Mouse (Mus musculus): ENCODE measurements around the gene Zmat1. TPM values are rescaled to one million over a fixed set of nuclear protein-coding genes. Genes with fewer than 3 reads are reported as not detected.
A peak's percentile ranks its signal among the peaks of the same experiment; 100 is the strongest.
"Not testable (repeated sequence)": the region's sequence is repeated elsewhere in the genome, so short reads cannot be mapped to it uniquely, and the experiment has no call there.

Zmat1 gene
- polyA plus RNA-seq (2015; fragmentation: Nextera tagmentation; extraction: Ambion mirVana), result 1.7 TPM in 2 replicates

DNA sequence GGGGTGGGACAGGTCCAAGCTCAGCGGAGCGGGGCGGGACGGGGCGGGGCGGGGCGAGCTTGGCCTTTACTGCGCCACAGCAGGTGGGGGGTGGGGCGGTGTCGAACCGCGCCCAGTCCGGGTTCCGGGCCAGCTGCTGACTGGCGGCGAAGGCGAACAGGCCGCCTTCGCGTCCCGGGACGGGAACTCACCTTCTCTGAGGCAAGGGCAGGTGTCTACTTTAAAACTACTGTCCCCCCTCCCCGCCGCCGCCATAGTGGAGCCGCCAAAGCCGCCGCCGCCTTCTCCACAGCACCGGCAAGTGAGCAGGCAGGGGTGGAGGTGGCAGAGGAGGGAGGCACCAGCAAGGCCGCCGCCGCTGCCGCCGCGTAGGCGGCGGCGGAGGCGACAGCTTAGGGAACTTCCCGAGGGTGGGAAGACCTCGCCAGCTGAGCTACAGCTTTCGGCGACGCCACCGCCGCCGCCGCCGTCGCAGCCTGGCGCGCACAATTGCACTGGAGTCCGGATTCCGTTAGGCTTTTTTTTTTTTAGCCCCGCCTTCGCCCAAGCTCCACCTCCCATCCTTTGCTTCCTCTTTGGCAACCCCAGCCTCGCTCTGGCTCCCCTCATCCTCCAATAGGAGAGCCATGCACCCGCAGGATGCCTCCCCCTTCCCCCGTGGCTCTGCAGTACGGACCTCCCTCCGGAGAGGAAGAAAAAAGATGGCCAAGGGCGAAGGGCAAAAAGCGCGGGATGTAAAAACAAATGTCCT lies at the start of gene Zmat1:
Gene Zmat1 (minus strand): TSS at position 490 of the 751 bp plus-strand sequence.
- ATAC-seq, result peak; percentile 99
- H3K4me1 ChIP-seq (replicated peaks; ENCODE audit: control insufficient read depth, insufficient read depth, low read length), result no peaks in the 10 kb centered on the region
- H3K27ac ChIP-seq (ENCODE audit: low read depth, low read length), result peak within 1 kb of the TSS; percentile 94
- WGBS, result 14% methylated on average over 50 of the region's 65 CpGs
- H3K9ac ChIP-seq (ENCODE audit: low read depth, low read length), result peak within 1 kb of the TSS; percentile 81
- H3K9me3 ChIP-seq (ENCODE audit: control insufficient read depth), result no peaks in the 10 kb centered on the region
- peak within 1 kb of the TSS; percentile 57 for H3K4me2 ChIP-seq (replicated peaks; ENCODE audit: low read depth)
- peak within 1 kb of the TSS; percentile 60 for H3K4me3 ChIP-seq (ENCODE audit: low read depth, low read length)
- no peaks in the 10 kb centered on the region for H3K36me3 ChIP-seq (ENCODE audit: control insufficient read depth, insufficient read depth)
- H3K27me3 ChIP-seq (replicated peaks; ENCODE audit: control insufficient read depth, insufficient read depth, low read length), result no peaks in the 10 kb centered on the region
- no peak for TF ChIP-seq CTCF (IDR thresholded peaks at IDR 0.05; ENCODE audit: low read depth)

DNA sequence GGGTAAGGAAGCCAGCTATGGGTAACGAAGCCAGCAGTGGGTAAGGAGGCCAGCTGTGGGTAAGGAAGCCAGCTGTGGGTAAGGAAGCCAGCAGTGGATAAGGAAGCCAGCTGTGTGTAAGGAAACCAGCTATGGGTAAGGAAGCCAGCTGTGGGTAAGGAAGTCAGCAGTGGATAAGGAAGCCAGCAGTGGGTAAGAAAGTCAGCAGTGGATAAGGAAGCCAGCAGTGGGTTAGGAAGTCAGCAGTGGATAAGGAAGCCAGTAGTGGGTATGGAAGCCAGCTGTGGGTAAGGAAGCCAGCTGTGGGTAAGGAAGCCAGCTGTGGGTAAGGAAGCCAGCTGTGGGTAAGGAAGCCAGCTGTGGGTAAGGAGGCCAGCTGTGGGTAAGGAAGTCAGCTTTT lies 44.9 kb upstream of the Zmat1 start:
- 73% methylated on average over 1 of the region's 1 CpGs for WGBS
- H3K36me3 ChIP-seq (ENCODE audit: control insufficient read depth, insufficient read depth); ATAC-seq; H3K9ac ChIP-seq (ENCODE audit: low read depth, low read length); H3K27ac ChIP-seq (ENCODE audit: low read depth, low read length); H3K27me3 ChIP-seq (replicated peaks; ENCODE audit: control insufficient read depth, insufficient read depth, low read length); H3K4me3 ChIP-seq (ENCODE audit: low read depth, low read length); H3K4me2 ChIP-seq (replicated peaks; ENCODE audit: low read depth); H3K9me3 ChIP-seq (ENCODE audit: control insufficient read depth); H3K4me1 ChIP-seq (replicated peaks; ENCODE audit: control insufficient read depth, insufficient read depth, low read length): not testable (repeated sequence)

DNA sequence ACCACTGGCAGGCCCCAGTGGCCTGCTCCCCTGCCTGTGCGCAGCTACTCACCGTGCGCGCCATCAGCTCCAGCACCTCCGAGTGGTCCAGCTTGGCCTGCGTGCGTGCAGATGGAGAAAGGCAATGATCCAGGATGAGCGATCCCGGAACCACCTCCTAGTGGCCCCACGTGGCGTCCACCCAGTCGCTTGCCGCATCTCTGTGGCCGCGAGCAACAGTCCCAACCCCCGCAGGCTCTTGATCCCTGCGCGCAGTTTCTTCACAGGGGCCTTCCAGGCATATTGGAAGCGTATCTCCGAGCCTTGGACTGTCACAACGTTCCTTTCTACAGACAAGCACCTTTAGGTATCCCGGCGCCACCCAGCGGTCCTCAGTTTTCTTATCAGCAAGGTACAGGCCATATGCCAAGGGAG lies 27.0 kb upstream of the Zmat1 start:
- Histone ChIP-seq H3K9ac (ENCODE audit: low read depth, low read length) (no peak overlapping the region), H3K27ac (ENCODE audit: low read depth, low read length) (no peak overlapping the region), H3K9me3 (ENCODE audit: control insufficient read depth) (no peaks in the 10 kb centered on the region), H3K4me3 (ENCODE audit: low read depth, low read length) (no peak overlapping the region), H3K27me3 (replicated peaks; ENCODE audit: control insufficient read depth, insufficient read depth, low read length) (no peaks in the 10 kb centered on the region), H3K4me2 (replicated peaks; ENCODE audit: low read depth) (peak overlapping the region; percentile 40), H3K4me1 (replicated peaks; ENCODE audit: control insufficient read depth, insufficient read depth, low read length) (no peaks in the 10 kb centered on the region), H3K36me3 (ENCODE audit: control insufficient read depth, insufficient read depth) (no peaks in the 10 kb centered on the region)
- WGBS, result 15% methylated on average over 24 of the region's 24 CpGs
- ATAC-seq, result no peak
- TF ChIP-seq CTCF (IDR thresholded peaks at IDR 0.05; ENCODE audit: low read depth), result peak; percentile 25; the same call in 1 of the 2 replicates

DNA sequence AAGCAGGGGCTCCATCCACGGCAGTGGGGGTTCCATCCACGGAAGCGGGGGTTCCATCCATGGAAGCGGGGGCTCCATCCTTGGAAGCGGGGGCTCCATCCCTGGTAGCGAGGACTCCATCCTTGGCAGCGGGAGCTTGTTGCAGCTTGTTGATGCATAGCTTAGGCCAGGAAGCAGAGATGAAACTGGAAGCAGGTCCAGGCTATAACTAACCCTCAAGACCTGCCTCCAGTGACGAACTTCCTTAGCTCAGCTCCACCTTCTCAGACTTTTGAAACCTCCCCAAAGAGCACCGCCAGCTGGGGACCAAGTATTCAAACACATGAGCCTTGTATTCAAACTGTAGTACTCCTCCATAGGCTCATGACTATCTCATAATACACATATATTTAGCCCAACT lies 16.1 kb upstream of the Zmat1 start:
- no peak for TF ChIP-seq CTCF (IDR thresholded peaks at IDR 0.05; ENCODE audit: low read depth)
- Histone ChIP-seq H3K4me1 (replicated peaks; ENCODE audit: control insufficient read depth, insufficient read depth, low read length) (no peaks in the 10 kb centered on the region), H3K36me3 (ENCODE audit: control insufficient read depth, insufficient read depth) (no peaks in the 10 kb centered on the region), H3K27me3 (replicated peaks; ENCODE audit: control insufficient read depth, insufficient read depth, low read length) (no peaks in the 10 kb centered on the region), H3K4me3 (ENCODE audit: low read depth, low read length) (no peak overlapping the region), H3K9ac (ENCODE audit: low read depth, low read length) (no peak overlapping the region), H3K4me2 (replicated peaks; ENCODE audit: low read depth) (no peak overlapping the region), H3K9me3 (ENCODE audit: control insufficient read depth) (no peaks in the 10 kb centered on the region), H3K27ac (ENCODE audit: low read depth, low read length) (no peak overlapping the region)
- 79% methylated on average over 9 of the region's 9 CpGs for WGBS
- no peak for ATAC-seq

DNA sequence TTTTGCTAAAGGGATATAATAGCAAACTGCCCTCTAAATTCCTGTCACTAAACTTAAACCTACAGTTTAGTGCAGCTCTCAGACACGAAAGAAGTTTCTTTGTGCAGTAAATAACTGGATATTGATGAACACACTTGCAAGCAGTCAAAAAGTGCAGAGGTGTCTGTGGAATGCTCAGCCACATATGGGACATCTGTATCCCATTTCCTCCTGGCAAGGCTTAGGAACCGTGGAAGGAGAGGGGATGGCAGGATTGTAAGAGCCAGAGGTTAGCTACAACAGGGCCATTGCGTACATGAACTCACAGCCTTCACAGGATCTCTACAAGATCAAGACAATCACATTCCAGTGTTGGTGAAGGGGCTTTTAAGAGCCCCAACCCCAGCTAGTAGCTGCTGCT lies 2.4 kb upstream of the Zmat1 start:
- WGBS, result 65% methylated on average over 3 of the region's 3 CpGs
- no peaks in the 10 kb centered on the region for H3K27me3 ChIP-seq (replicated peaks; ENCODE audit: control insufficient read depth, insufficient read depth, low read length)
- ATAC-seq, result no peak
- H3K4me1 ChIP-seq (replicated peaks; ENCODE audit: control insufficient read depth, insufficient read depth, low read length), result no peaks in the 10 kb centered on the region
- H3K36me3 ChIP-seq (ENCODE audit: control insufficient read depth, insufficient read depth), result no peaks in the 10 kb centered on the region
- no peak overlapping the region for H3K9ac ChIP-seq (ENCODE audit: low read depth, low read length)
- H3K4me3 ChIP-seq (ENCODE audit: low read depth, low read length), result no peak overlapping the region
- no peak for TF ChIP-seq CTCF (IDR thresholded peaks at IDR 0.05; ENCODE audit: low read depth)
- H3K4me2 ChIP-seq (replicated peaks; ENCODE audit: low read depth), result no peak overlapping the region
- H3K9me3 ChIP-seq (ENCODE audit: control insufficient read depth), result no peaks in the 10 kb centered on the region
- H3K27ac ChIP-seq (ENCODE audit: low read depth, low read length), result no peak overlapping the region

DNA sequence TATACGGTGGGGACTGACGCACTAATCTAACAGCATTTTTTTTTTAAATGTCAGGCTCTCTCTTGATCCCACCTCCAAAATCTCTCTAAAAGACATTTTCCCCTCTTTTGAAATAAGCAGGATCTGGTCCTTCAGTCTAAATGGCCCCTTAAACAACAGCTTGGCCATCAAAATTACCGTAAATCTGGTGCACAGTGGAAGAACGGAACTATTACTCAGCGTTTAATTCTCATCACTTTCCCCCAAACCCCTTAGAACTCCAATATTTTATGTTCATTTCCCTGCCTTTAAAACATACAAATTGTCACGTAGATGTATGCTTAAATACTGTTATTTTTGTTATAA lies 434 bp upstream of the Zmat1 start:
- WGBS, result 29% methylated on average over 6 of the region's 6 CpGs
- Histone ChIP-seq H3K4me1 (replicated peaks; ENCODE audit: control insufficient read depth, insufficient read depth, low read length) (no peaks in the 10 kb centered on the region), H3K9ac (ENCODE audit: low read depth, low read length) (no peak overlapping the region), H3K9me3 (ENCODE audit: control insufficient read depth) (no peaks in the 10 kb centered on the region), H3K27me3 (replicated peaks; ENCODE audit: control insufficient read depth, insufficient read depth, low read length) (no peaks in the 10 kb centered on the region), H3K4me2 (replicated peaks; ENCODE audit: low read depth) (peak overlapping the region; percentile 57), H3K4me3 (ENCODE audit: low read depth, low read length) (peak overlapping the region; percentile 60), H3K36me3 (ENCODE audit: control insufficient read depth, insufficient read depth) (no peaks in the 10 kb centered on the region), H3K27ac (ENCODE audit: low read depth, low read length) (no peak overlapping the region)
- no peak for TF ChIP-seq CTCF (IDR thresholded peaks at IDR 0.05; ENCODE audit: low read depth)
- no peak for ATAC-seq
